Mouse (Mus musculus): ENCODE measurements around the gene Slc35d2.
A peak's percentile ranks its signal among the peaks of the same experiment; 100 is the strongest.

- TF ChIP-seq CTCF (IDR thresholded peaks at IDR 0.05; ENCODE audit: control insufficient read depth, insufficient read depth, low read length) (no peak), POLR2A (IDR thresholded peaks at IDR 0.05; ENCODE audit: borderline replicate concordance, control insufficient read depth, low read depth, low read length) (peak; percentile 60; the same call in 1 of the 2 replicates)
These were observed 24.0 kb upstream of the Slc35d2 start, which contains the start of gene Zfp367 for GRCm38 (mm10) chr13:64153083-64153682.
